Mouse (Mus musculus) CD4-positive helper T cell, adult 2 months (primary cell): Measurements from ENCODE around the gene Csmd2.
"Not testable (repeated sequence)": the region's sequence is repeated elsewhere in the genome, so short reads cannot be mapped to it uniquely, and the experiment has no call there.

ENCODE experiments used
- DNase-seq: peaks from one replicate; pipeline ENCODE4 v3.0.0-alpha.2; 2012; ENCODE audit warnings: low read depth, missing footprints, low spot score

Csmd2 gene

GRCm38 (mm10) chr4:128489521-128490100 is 502.0 kb downstream of the Csmd2 start:
- no peak for DNase-seq

- DNase-seq: no peak
These were observed 504.4 kb downstream of the Csmd2 start for GRCm38 (mm10) chr4:128492055-128492454.

GRCm38 (mm10) chr4:128499980-128500379 is 512.3 kb downstream of the Csmd2 start:
- no peak for DNase-seq

- DNase-seq: no peak
These were observed 519.2 kb downstream of the Csmd2 start for GRCm38 (mm10) chr4:128506878-128507277.

GRCm38 (mm10) chr4:128509885-128510284 is 522.2 kb downstream of the Csmd2 start:
- DNase-seq: no peak

GRCm38 (mm10) chr4:128514496-128514895 is 526.8 kb downstream of the Csmd2 start:
- no peak for DNase-seq

GRCm38 (mm10) chr4:128521276-128521675 is 533.6 kb downstream of the Csmd2 start:
- no peak for DNase-seq

- DNase-seq: no peak
These were observed 555.7 kb downstream of the Csmd2 start for GRCm38 (mm10) chr4:128543378-128543777.

GRCm38 (mm10) chr4:128543956-128544486 is 556.4 kb downstream of the Csmd2 start:
- DNase-seq: not testable (repeated sequence)

GRCm38 (mm10) chr4:128550756-128551155 is 563.1 kb downstream of the Csmd2 start:
- DNase-seq: no peak

GRCm38 (mm10) chr4:128554198-128554597 is 566.5 kb downstream of the Csmd2 start:
- DNase-seq: no peak

- DNase-seq: no peak
These were observed 572.7 kb downstream of the Csmd2 start for GRCm38 (mm10) chr4:128560327-128560726.

GRCm38 (mm10) chr4:128575811-128576210 is 588.2 kb downstream of the Csmd2 start:
- no peak for DNase-seq

GRCm38 (mm10) chr4:128579182-128579581 is 591.5 kb downstream of the Csmd2 start:
- DNase-seq: peak; percentile 50

GRCm38 (mm10) chr4:128593286-128593685 is 605.6 kb downstream of the Csmd2 start:
- DNase-seq: no peak

- DNase-seq: peak; percentile 46
These were observed 606.4 kb downstream of the Csmd2 start for GRCm38 (mm10) chr4:128594062-128594461.

GRCm38 (mm10) chr4:128597801-128598560 is 610.3 kb downstream of the Csmd2 start:
- DNase-seq: no peak

- no peak for DNase-seq
These were observed 618.9 kb downstream of the Csmd2 start for GRCm38 (mm10) chr4:128606586-128606985.

- no peak for DNase-seq
These were observed 620.0 kb downstream of the Csmd2 start for GRCm38 (mm10) chr4:128607661-128608060.

GRCm38 (mm10) chr4:128609276-128609924 is 621.7 kb downstream of the Csmd2 start:
- no peak for DNase-seq

GRCm38 (mm10) chr4:128609925-128610402 is 622.3 kb downstream of the Csmd2 start, which contains the start of gene Zscan20:
Zscan20 (minus strand) TSS chr4:128610098.
- peak; percentile 98 for DNase-seq

GRCm38 (mm10) chr4:128610706-128611105 is 623.0 kb downstream of the Csmd2 start:
- peak; percentile 9 for DNase-seq
